Mouse (Mus musculus): ENCODE measurements around the gene Snx21. TPM values are rescaled to one million over a fixed set of nuclear protein-coding genes. Genes with fewer than 3 reads are reported as not detected.

Snx21 gene
- 3.9 and 10.1 TPM in 2 replicates for polyA plus RNA-seq (2012; ENCODE audit: low replicate concordance)

DNA sequence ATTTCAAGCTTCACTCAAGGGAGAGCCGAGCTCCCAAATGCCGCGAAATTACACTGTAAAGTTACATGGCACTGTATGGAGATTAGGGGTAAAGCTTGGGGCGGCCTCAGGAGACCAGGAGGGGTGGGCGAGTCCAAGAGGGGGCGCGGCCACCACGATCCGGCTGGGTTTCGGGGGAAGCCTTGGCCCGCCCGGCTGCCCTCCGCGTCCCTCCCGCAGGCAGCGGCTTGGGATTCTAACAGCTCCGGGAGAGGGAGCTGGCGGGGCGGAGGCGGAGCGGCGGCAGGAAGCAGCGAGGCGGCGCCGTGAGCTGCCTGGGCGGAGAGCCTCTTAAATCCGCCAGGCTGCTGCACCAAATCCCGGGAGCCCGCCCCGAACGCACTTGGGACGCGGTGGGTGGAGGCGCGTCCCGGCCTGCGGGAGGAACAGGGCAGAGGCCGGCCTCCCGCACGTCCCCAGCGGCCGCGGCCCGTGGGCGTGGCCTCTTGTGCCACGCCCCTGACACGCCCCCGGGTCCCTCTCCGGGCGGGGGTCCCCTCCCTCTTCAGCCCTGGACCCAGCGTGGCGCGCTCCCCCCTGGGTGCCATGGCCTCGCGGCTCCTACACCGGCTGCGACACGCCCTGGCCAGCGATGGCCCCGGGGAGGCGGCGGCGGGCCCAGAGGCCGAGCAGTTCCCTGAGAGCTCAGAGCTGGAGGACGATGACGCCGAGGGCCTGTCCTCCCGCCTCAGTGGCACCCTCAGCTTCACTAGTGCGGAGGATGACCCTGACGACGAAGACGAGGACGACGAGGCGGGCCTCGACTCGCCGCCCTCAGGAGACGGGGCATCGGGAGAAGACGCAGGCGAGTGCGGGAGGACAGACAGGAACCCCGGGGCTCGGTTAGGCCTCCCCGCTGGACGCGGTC is at the start of gene Snx21:
Gene Snx21, plus strand, starts transcription at position 343 of the 907 bp plus-strand sequence.

DNA sequence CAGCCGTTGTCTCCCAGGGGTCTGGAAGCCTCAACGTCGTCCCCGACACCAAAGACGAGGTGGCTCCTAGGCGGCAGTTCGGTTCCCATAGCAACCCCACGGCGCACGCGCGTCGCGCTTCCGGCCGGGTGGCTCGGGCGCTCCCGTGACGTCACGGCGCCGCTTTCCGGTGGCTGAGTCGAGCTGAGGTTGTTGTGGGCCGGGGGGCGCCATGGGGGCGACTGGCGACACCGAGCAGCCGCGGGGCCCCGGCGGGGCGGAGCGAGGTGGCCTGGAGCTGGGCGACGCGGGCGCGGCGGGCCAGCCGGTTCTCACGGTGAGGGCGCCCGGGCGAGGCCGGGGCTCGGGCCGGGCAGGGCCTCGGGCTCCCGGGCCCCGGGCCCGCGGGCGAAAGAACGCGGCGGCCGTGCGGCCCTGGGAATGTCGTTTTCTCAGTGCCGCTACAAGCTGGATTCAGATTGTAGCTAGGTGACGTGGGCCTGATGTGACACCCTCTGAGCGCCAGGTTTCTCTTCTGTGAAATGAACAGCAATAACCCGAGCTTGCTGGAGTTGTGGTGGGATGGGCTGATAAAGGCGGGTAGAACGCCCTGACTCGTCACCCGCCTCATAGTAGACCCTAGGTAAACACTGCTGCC is 39.7 kb upstream of the Snx21 start, which contains the start of the genes Wfdc3 and Dnttip1:
Gene Wfdc3, minus strand, starts transcription at position 89 of the 637 bp plus-strand sequence.
Gene Dnttip1, plus strand, starts transcription at position 141 of the 637 bp plus-strand sequence.

DNA sequence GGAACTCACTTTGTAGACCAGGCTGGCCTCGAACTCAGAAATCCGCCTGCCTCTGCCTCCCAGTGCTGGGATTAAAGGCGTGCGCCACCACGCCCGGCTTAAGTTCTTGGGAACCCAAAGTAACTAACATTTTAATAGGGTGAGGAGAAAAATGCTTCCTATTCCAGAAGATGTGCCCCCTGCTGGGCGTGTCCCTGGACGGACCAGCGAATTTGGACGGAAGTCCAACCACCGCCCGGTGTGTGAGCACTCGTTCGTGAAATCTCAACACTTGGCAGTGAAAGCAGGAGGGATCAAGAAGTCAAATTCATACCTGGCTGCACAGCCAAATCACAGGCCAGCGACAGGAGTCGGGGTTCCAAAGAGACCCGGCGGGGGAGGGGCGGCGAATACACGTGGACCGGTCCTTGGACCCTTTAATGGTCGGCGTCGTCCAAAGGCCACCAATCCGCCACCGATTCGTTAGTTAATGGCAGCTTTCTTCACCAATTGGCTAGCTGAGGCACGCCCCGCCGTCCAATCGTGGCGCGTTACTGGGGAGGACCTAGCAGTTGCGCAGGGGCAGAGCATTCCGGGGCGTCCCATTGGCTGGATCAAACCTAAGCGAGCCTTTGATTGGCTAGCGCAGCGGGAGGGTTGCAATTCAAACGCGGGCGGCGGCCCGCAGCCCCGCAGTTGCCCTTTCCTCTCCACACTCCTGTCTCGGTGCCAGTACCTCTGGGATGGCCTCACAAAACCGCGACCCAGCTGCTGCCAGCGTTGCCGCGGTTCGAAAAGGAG is 16.2 kb upstream of the Snx21 start, which contains the start of gene Ube2c:
Gene Ube2c, plus strand, starts transcription at position 641 of the 780 bp plus-strand sequence.

DNA sequence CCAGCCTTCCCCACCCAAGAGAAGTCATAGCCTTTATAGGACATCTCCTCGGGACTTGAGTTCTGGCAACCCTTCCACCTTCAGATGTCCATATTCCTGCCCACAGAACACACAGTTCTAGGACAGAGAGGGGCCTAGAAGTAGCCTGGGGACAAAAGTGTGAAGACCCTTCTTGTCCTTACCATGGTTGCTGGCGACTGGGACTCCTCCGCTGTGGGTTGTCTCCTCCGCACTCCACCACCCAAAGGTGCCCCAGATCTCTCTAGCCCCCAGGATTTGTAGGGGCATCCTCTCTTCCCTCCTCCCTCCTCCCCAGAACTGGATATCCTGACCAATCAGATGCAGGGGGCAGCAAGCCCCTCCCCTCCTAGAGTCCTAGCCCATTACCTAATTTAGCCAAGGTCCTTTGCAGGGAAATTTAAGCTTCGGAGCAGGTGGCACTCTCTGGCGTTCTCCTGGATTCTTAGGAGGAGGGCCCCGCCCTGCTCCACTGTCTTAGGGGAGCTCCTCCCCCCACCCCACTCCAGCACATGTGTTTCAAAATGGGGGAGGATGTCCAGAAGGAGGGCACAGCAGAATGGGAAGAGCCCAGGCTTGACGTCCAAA is 6.0 kb upstream of the Snx21 start, which contains the start of gene Tnnc2:
Gene Tnnc2, minus strand, starts transcription at position 487 of the 606 bp plus-strand sequence.

GRCm38 (mm10) chr2:164804533-164805331 is 19.1 kb downstream of the Snx21 start, which contains the start of the genes Acot8 and Zswim3:
Gene Acot8 (minus strand): TSS chr2:164804882.
Gene Zswim3 (plus strand): TSS chr2:164805098.

GRCm38 (mm10) chr2:164822636-164823165 is 37.1 kb downstream of the Snx21 start, which contains the start of gene Zswim1:
Gene Zswim1 (plus strand): TSS chr2:164822686.

DNA sequence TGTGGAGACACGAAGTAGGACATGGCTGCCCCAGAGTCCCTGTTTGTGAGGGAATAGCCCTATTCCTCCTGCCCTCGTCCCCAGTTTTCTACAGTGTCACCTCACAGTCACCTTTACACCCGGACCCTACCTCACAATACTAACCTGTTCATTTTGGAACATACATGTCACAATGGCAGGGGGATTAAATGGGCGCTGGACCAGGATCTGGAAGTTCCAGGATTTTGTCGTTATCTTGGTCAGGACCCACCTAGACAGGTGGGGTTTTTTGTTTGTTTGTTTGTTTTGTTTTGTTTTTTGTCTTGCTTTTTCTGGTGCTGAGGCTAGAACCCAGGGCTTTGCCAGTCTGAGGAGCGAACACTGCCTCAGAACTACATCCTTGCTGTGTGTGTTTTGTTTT is 42.8 kb downstream of the Snx21 start, which contains the start of gene Spata25:
Gene Spata25, minus strand, starts transcription at position 101 of the 400 bp plus-strand sequence.

DNA sequence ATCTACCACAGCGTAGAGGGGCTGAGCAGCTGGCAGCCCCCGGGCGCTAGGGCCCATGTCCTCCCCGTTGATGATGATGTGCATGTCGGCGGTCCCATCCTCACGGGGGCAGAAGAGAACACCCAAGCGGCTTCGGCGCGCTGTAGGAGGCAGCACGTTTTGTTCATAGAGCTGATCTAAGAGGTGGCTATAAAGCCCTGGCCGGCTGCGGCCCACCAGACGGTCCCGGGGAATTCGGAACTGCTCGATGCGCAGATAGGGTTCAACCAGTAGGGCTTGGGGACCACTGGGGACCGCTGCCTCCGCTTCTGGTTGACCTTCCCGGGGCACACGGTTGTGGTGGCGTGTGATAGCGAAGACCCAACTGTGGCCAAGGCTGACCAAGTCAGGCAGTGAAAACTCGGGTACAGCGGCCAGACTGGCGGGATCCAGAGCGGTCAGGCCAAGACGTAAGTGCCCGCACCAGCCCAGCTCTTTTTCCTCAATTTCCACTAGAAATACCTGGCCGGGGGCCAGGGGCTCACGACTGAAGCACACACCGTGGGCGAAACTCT is 47.2 kb downstream of the Snx21 start, which contains the start of gene Ctsa:
Gene Ctsa, plus strand, starts transcription at position 126 of the 554 bp plus-strand sequence.

GRCm38 (mm10) chr2:164833314-164833959 is 47.8 kb downstream of the Snx21 start, which contains the start of gene Neurl2:
Gene Neurl2 (minus strand): TSS chr2:164833456.

Other genes starting within 250 kb of the Snx21 start
- gene Wfdc2, start 223.4 kb upstream of the Snx21 start, polyA plus RNA-seq (2012; ENCODE audit: low replicate concordance), result not detected in 2 replicates
- not detected in 2 replicates for gene Spint3, start 212.4 kb upstream of the Snx21 start, polyA plus RNA-seq (2012; ENCODE audit: low replicate concordance)
- not detected in 2 replicates for gene Wfdc6a, start 200.4 kb upstream of the Snx21 start, polyA plus RNA-seq (2012; ENCODE audit: low replicate concordance)
- gene Eppin, start 192.2 kb upstream of the Snx21 start, polyA plus RNA-seq (2012; ENCODE audit: low replicate concordance), result not detected in 2 replicates
- not detected in 2 replicates for gene Wfdc6b, start 172.3 kb upstream of the Snx21 start, polyA plus RNA-seq (2012; ENCODE audit: low replicate concordance)
- gene Wfdc8, start 172.2 kb upstream of the Snx21 start, polyA plus RNA-seq (2012; ENCODE audit: low replicate concordance), result not detected in 2 replicates
- not detected in 2 replicates for gene Wfdc16, start 147.0 kb upstream of the Snx21 start, polyA plus RNA-seq (2012; ENCODE audit: low replicate concordance)
- not detected in 2 replicates for gene Wfdc10, start 129.8 kb upstream of the Snx21 start, polyA plus RNA-seq (2012; ENCODE audit: low replicate concordance)
- gene Wfdc9, start 129.2 kb upstream of the Snx21 start, polyA plus RNA-seq (2012; ENCODE audit: low replicate concordance), result not detected in 2 replicates
- gene Wfdc11, start 111.7 kb upstream of the Snx21 start, polyA plus RNA-seq (2012; ENCODE audit: low replicate concordance), result not detected in 2 replicates
- not detected in 2 replicates for gene Wfdc13, start 100.7 kb upstream of the Snx21 start, polyA plus RNA-seq (2012; ENCODE audit: low replicate concordance)
- gene Spint4, start 87.3 kb upstream of the Snx21 start, polyA plus RNA-seq (2012; ENCODE audit: low replicate concordance), result not detected in 2 replicates
- not detected in 2 replicates for gene Spint5, start 70.5 kb upstream of the Snx21 start, polyA plus RNA-seq (2012; ENCODE audit: low replicate concordance)
- 0.14 TPM in 1 of 2 replicates, not detected in the other for gene Wfdc3, start 39.9 kb upstream of the Snx21 start, polyA plus RNA-seq (2012; ENCODE audit: low replicate concordance)
- 30.4 and 109 TPM in 2 replicates for gene Dnttip1, start 39.8 kb upstream of the Snx21 start, polyA plus RNA-seq (2012; ENCODE audit: low replicate concordance)
- 143 and 160 TPM in 2 replicates for gene Ube2c, start 15.9 kb upstream of the Snx21 start, polyA plus RNA-seq (2012; ENCODE audit: low replicate concordance)
- not detected in 2 replicates for gene Tnnc2, start 5.9 kb upstream of the Snx21 start, polyA plus RNA-seq (2012; ENCODE audit: low replicate concordance)
- gene Acot8, start 19.1 kb downstream of the Snx21 start, polyA plus RNA-seq (2012; ENCODE audit: low replicate concordance), result 13.5 and 59.4 TPM in 2 replicates
- 0.55 and 2.0 TPM in 2 replicates for gene Zswim3, start 19.3 kb downstream of the Snx21 start, polyA plus RNA-seq (2012; ENCODE audit: low replicate concordance)
- gene Zswim1, start 36.9 kb downstream of the Snx21 start, polyA plus RNA-seq (2012; ENCODE audit: low replicate concordance), result 15.5 and 30.3 TPM in 2 replicates
- not detected in 2 replicates for gene Spata25, start 42.7 kb downstream of the Snx21 start, polyA plus RNA-seq (2012; ENCODE audit: low replicate concordance)
- 21.4 and 125 TPM in 2 replicates for gene Ctsa, start 47.0 kb downstream of the Snx21 start, polyA plus RNA-seq (2012; ENCODE audit: low replicate concordance)
- 2.3 and 2.5 TPM in 2 replicates for gene Neurl2, start 47.6 kb downstream of the Snx21 start, polyA plus RNA-seq (2012; ENCODE audit: low replicate concordance)
- 9.3 and 14.4 TPM in 2 replicates for gene Pltp, start 71.9 kb downstream of the Snx21 start, polyA plus RNA-seq (2012; ENCODE audit: low replicate concordance)
- 64.8 and 66.4 TPM in 2 replicates for gene Pcif1, start 93.5 kb downstream of the Snx21 start, polyA plus RNA-seq (2012; ENCODE audit: low replicate concordance)
- 63.2 and 88.5 TPM in 2 replicates for gene Zfp335, start 125.9 kb downstream of the Snx21 start, polyA plus RNA-seq (2012; ENCODE audit: low replicate concordance)
- 5.0 and 9.8 TPM in 2 replicates for gene Mmp9, start 155.0 kb downstream of the Snx21 start, polyA plus RNA-seq (2012; ENCODE audit: low replicate concordance)
- gene Slc12a5, start 175.0 kb downstream of the Snx21 start, polyA plus RNA-seq (2012; ENCODE audit: low replicate concordance), result 0.27 and 0.64 TPM in 2 replicates
- 43.1 and 78.6 TPM in 2 replicates for gene Ncoa5, start 249.0 kb downstream of the Snx21 start, polyA plus RNA-seq (2012; ENCODE audit: low replicate concordance)